Mouse (Mus musculus): ENCODE data around the gene Tmem189. TPM values are rescaled to one million over a fixed set of nuclear protein-coding genes. Genes with fewer than 3 reads are reported as not detected.

The Tmem189 gene
- 10 to 100 TPM; 12.5 to 16.8 (median 12.8) TPM for polyA plus RNA-seq (2017; shearing (Covaris generic))

- peak; percentile 58 for ATAC-seq
Measured at GRCm38 (mm10) chr2:167689501-167690218, at the start of gene Tmem189. Gene Tmem189, minus strand, starts transcription at chr2:167689822.

GRCm38 (mm10) chr2:167739030-167739429 is 49.4 kb upstream of the Tmem189 start:
- ATAC-seq, result no peak

- ATAC-seq, result no peak
Measured at GRCm38 (mm10) chr2:167734861-167735260, 45.2 kb upstream of the Tmem189 start.

GRCm38 (mm10) chr2:167731149-167731548 is 41.5 kb upstream of the Tmem189 start:
- ATAC-seq, result no peak

- ATAC-seq, result no peak
Measured at GRCm38 (mm10) chr2:167730036-167730435, 40.4 kb upstream of the Tmem189 start.

- ATAC-seq, result no peak
Measured at GRCm38 (mm10) chr2:167727161-167727560, 37.5 kb upstream of the Tmem189 start.

GRCm38 (mm10) chr2:167725879-167726278 is 36.3 kb upstream of the Tmem189 start:
- ATAC-seq, result no peak

GRCm38 (mm10) chr2:167723589-167724206 is 34.1 kb upstream of the Tmem189 start:
- ATAC-seq, result peak; percentile 72

- no peak for ATAC-seq
Measured at GRCm38 (mm10) chr2:167722538-167722937, 32.9 kb upstream of the Tmem189 start.

GRCm38 (mm10) chr2:167721159-167721882 is 31.7 kb upstream of the Tmem189 start:
- ATAC-seq, result no peak

- ATAC-seq, result no peak
Measured at GRCm38 (mm10) chr2:167719520-167719919, 29.9 kb upstream of the Tmem189 start.

- no peak for ATAC-seq
Measured at GRCm38 (mm10) chr2:167717208-167717607, 27.6 kb upstream of the Tmem189 start.

GRCm38 (mm10) chr2:167715008-167715407 is 25.4 kb upstream of the Tmem189 start:
- no peak for ATAC-seq

GRCm38 (mm10) chr2:167714298-167714697 is 24.7 kb upstream of the Tmem189 start:
- no peak for ATAC-seq

- peak; percentile 88 for ATAC-seq
Measured at GRCm38 (mm10) chr2:167712872-167713821, 23.5 kb upstream of the Tmem189 start.

GRCm38 (mm10) chr2:167710574-167710973 is 21.0 kb upstream of the Tmem189 start:
- no peak for ATAC-seq

- no peak for ATAC-seq
Measured at GRCm38 (mm10) chr2:167709969-167710368, 20.3 kb upstream of the Tmem189 start.

- ATAC-seq, result no peak
Measured at GRCm38 (mm10) chr2:167708373-167708772, 18.8 kb upstream of the Tmem189 start.

- no peak for ATAC-seq
Measured at GRCm38 (mm10) chr2:167706183-167706939, 16.7 kb upstream of the Tmem189 start.

GRCm38 (mm10) chr2:167704409-167704808 is 14.8 kb upstream of the Tmem189 start:
- no peak for ATAC-seq

GRCm38 (mm10) chr2:167702126-167702525 is 12.5 kb upstream of the Tmem189 start:
- no peak for ATAC-seq

GRCm38 (mm10) chr2:167701472-167701871 is 11.8 kb upstream of the Tmem189 start:
- peak; percentile 50 for ATAC-seq
